Mouse (Mus musculus) myocyte (in vitro differentiated cells): ENCODE results near the gene Gm49333. TPM values are rescaled to one million over a fixed set of nuclear protein-coding genes. Genes with fewer than 3 reads are reported as not detected.
A peak's percentile ranks its signal among the peaks of the same experiment; 100 is the strongest.

Experiments used
- H3K27me3 ChIP-seq: one replicate; pipeline ENCODE4 v1.6.1; 2011; ENCODE audit not compliant: control insufficient read depth, insufficient read depth, insufficient read length
- H3K36me3 ChIP-seq: one replicate; pipeline ENCODE4 v1.6.1; 2011; ENCODE audit not compliant: control insufficient read depth, insufficient read depth
- H3K4me2 ChIP-seq: one replicate; pipeline ENCODE4 v1.6.1; 2011; ENCODE audit warnings: low read depth, control low read depth
- H3K4me3 ChIP-seq: one replicate; pipeline ENCODE4 v1.5.1; 2011; ENCODE audit warnings: mild to moderate bottlenecking, control low read depth, moderate library complexity
- H3K79me2 ChIP-seq: one replicate; pipeline ENCODE4 v1.6.1; 2011; ENCODE audit not compliant: control insufficient read depth, insufficient read depth
- H3ac ChIP-seq: one replicate; pipeline ENCODE4 v1.6.1; 2011; ENCODE audit not compliant: control insufficient read depth, insufficient read length
- CEBPB ChIP-seq: IDR thresholded peaks from 2 replicates; pipeline ENCODE4 v1.6.1; 2011; ENCODE audit warnings: mild to moderate bottlenecking, moderate library complexity; ENCODE audit not compliant: poor library complexity, insufficient read depth, severe bottlenecking
- E2F4 ChIP-seq: IDR thresholded peaks from one replicate; pipeline ENCODE4 v1.6.1; 2011; ENCODE audit warnings: mild to moderate bottlenecking, control low read depth, moderate library complexity; ENCODE audit not compliant: insufficient read depth
- MAX ChIP-seq: IDR thresholded peaks from one replicate; pipeline ENCODE4 v1.6.1; 2011; ENCODE audit warnings: low read depth, mild to moderate bottlenecking, control low read depth
- MYOD1 ChIP-seq, 3 experiments: IDR thresholded peaks; one replicate each; pipeline ENCODE4 v1.6.1; 2011; ENCODE audit warnings: control low read depth in 2 of 3, low read depth in 2 of 3, mild to moderate bottlenecking in 2 of 3, moderate library complexity in 1 of 3; ENCODE audit not compliant: insufficient read length in 2 of 3, control insufficient read depth in 1 of 3
- MYOG ChIP-seq, 3 experiments: IDR thresholded peaks; one replicate each; pipeline ENCODE4 v1.6.1; 2011; ENCODE audit warnings: control low read depth in 2 of 3, low read depth in 2 of 3, mild to moderate bottlenecking in 2 of 3; ENCODE audit not compliant: insufficient read length in 2 of 3, control insufficient read depth in 1 of 3, insufficient read depth in 1 of 3
- POLR2A ChIP-seq: IDR thresholded peaks from one replicate; pipeline ENCODE4 v1.6.1; 2011; ENCODE audit warnings: low read depth, mild to moderate bottlenecking, control low read depth, moderate library complexity; ENCODE audit not compliant: insufficient read length
- POLR2AphosphoS2 ChIP-seq: IDR thresholded peaks from one replicate; pipeline ENCODE4 v1.6.1; 2011; ENCODE audit warnings: low read depth, control low read depth; ENCODE audit not compliant: insufficient read length
- REST ChIP-seq: IDR thresholded peaks from one replicate; pipeline ENCODE4 v1.6.1; 2011; ENCODE audit warnings: mild to moderate bottlenecking, control low read depth, moderate library complexity; ENCODE audit not compliant: insufficient read depth, insufficient read length
- SRF ChIP-seq: IDR thresholded peaks from one replicate; pipeline ENCODE4 v1.6.1; 2011; ENCODE audit warnings: low read depth; ENCODE audit not compliant: control insufficient read depth, insufficient read length
- TCF12 ChIP-seq: IDR thresholded peaks from one replicate; pipeline ENCODE4 v1.6.1; 2011; ENCODE audit warnings: mild to moderate bottlenecking, control low read depth; ENCODE audit not compliant: poor library complexity, insufficient read depth, severe bottlenecking
- TCF3 ChIP-seq: IDR thresholded peaks from one replicate; pipeline ENCODE4 v1.6.1; 2011; ENCODE audit warnings: low read depth, control low read depth; ENCODE audit not compliant: insufficient read length
- USF1 ChIP-seq: IDR thresholded peaks from one replicate; pipeline ENCODE4 v1.6.1; 2011; ENCODE audit warnings: low read depth, mild to moderate bottlenecking, control low read depth, moderate library complexity
- polyA plus RNA-seq: library from polyadenylated mRNA; unstranded; fragments of >200 nt; fragmentation: generic; extraction: Trizol; gene quantifications from one replicate; pipeline ENCODE4 v1.2.1, GENCODE M21; 2012; ENCODE audit warnings: missing spikeins

Gene Gm49333
- polyA plus RNA-seq, 1 experiment = 0.04 TPM

DNA sequence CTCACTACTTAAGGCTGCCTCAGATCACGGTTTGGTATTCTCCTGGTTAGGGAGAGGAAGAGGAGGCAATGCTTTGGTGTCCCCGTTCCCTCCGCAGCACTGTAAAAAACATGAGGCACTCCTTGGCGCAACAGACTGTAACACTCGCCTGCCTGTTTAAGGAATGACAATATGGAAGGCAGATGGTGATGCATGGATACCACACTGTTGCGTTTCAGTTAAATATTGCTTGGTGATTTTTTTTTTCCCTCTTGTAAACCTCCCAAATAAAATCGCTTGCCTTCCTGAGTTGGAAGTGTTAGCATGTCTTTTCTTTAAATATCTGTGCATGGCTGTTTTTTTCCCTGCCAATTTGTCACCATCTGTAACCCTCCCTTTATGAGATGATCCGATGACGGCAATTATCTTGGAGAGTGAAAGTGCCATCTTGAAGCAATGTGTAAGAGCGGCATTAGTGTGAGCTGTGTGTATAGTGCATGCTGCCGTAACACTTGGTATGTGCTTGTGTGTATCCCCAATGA, 17.5 kb downstream of the Gm49333 start:
- H3K4me3 ChIP-seq = peak overlapping the region; percentile 34
- no peak for TF ChIP-seq POLR2AphosphoS2
- TF ChIP-seq REST = no peak
- TF ChIP-seq E2F4 = no peak
- TF ChIP-seq TCF3 = no peak
- no peak for TF ChIP-seq MYOD1 (IDR thresholded peaks at IDR 0.05; ENCODE audit: control insufficient read depth in 1 of 3, insufficient read length in 2 of 3, low read depth in 2 of 3)
- TF ChIP-seq USF1 = no peak
- no peak for TF ChIP-seq CEBPB
- TF ChIP-seq POLR2A = no peak
- TF ChIP-seq TCF12 = no peak
- no peak for TF ChIP-seq SRF
- TF ChIP-seq MYOG (IDR thresholded peaks at IDR 0.05; ENCODE audit: control insufficient read depth in 1 of 3, insufficient read depth in 1 of 3, insufficient read length in 2 of 3, low read depth in 2 of 3) = no peak
- TF ChIP-seq MAX = no peak

GRCm38 (mm10) chr16:20629731-20630634, 18.6 kb downstream of the Gm49333 start, which contains the start of gene Ece2:
TSS of gene Ece2 (plus strand) at chr16:20629828.
- Histone ChIP-seq H3K4me2 (peak within 1 kb of the TSS; percentile 78), H3K4me3 (peak within 1 kb of the TSS; percentile 34), H3ac (no peak within 1 kb of the TSS), H3K79me2 (no peaks in the 10 kb centered on the region), H3K36me3 (no peaks in the 10 kb centered on the region), H3K27me3 (no peaks in the 10 kb centered on the region)
- TF ChIP-seq POLR2A (peak; percentile 64), MYOG (IDR thresholded peaks at IDR 0.05; ENCODE audit: control insufficient read depth in 1 of 3, insufficient read depth in 1 of 3, insufficient read length in 2 of 3, low read depth in 2 of 3) (no peak), POLR2AphosphoS2 (peak; percentile 38)

More for the DNA sequence above, 17.5 kb downstream of the Gm49333 start:
- H3ac ChIP-seq = no peak overlapping the region
- H3K4me2 ChIP-seq = peak overlapping the region; percentile 78
- H3K27me3 ChIP-seq = no peaks in the 10 kb centered on the region
- no peaks in the 10 kb centered on the region for H3K79me2 ChIP-seq
- H3K36me3 ChIP-seq = no peaks in the 10 kb centered on the region

GRCm38 (mm10) chr16:20637410-20637809, 26.0 kb downstream of the Gm49333 start:
- no peaks in the 10 kb centered on the region for H3K79me2 ChIP-seq
- no peaks in the 10 kb centered on the region for H3K27me3 ChIP-seq
- no peak for TF ChIP-seq REST
- no peak overlapping the region for H3K4me2 ChIP-seq
- H3K36me3 ChIP-seq = no peaks in the 10 kb centered on the region
- no peak overlapping the region for H3K4me3 ChIP-seq
- no peak overlapping the region for H3ac ChIP-seq

GRCm38 (mm10) chr16:20638367-20638766, 27.0 kb downstream of the Gm49333 start:
- H3K79me2 ChIP-seq = no peaks in the 10 kb centered on the region
- no peaks in the 10 kb centered on the region for H3K36me3 ChIP-seq
- no peak overlapping the region for H3K4me3 ChIP-seq
- no peak overlapping the region for H3ac ChIP-seq
- H3K27me3 ChIP-seq = no peaks in the 10 kb centered on the region
- TF ChIP-seq SRF (no peak), POLR2A (no peak), REST (no peak), CEBPB (no peak)
- no peak overlapping the region for H3K4me2 ChIP-seq

DNA sequence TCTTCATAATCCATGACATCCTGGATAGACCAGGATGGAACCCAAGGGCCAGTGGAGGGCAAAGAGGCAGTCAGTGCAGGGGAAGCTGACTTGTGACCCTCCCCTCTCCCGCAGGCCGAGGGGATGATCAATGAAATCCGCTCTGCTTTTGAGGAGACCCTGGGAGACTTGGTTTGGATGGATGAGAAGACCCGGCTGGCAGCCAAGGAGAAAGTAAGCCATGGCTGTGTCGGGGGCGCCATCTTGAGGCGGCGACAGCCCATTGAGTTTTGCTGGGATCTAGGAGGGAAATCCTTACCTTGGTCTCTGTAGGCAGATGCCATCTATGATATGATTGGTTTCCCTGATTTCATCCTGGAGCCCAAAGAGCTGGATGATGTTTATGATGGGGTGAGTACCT, 30.8 kb downstream of the Gm49333 start:
- H3K79me2 ChIP-seq = no peaks in the 10 kb centered on the region
- TF ChIP-seq CEBPB (no peak), USF1 (no peak), POLR2AphosphoS2 (no peak), REST (no peak), MYOD1 (IDR thresholded peaks at IDR 0.05; ENCODE audit: control insufficient read depth in 1 of 3, insufficient read length in 2 of 3, low read depth in 2 of 3) (no peak), SRF (no peak), MAX (no peak), TCF3 (no peak), TCF12 (no peak), POLR2A (no peak), E2F4 (no peak), MYOG (IDR thresholded peaks at IDR 0.05; ENCODE audit: control insufficient read depth in 1 of 3, insufficient read depth in 1 of 3, insufficient read length in 2 of 3, low read depth in 2 of 3) (no peak)
- H3K27me3 ChIP-seq = no peaks in the 10 kb centered on the region
- H3K4me2 ChIP-seq = no peak overlapping the region
- H3K4me3 ChIP-seq = no peak overlapping the region
- no peaks in the 10 kb centered on the region for H3K36me3 ChIP-seq
- H3ac ChIP-seq = no peak overlapping the region
